Mouse (Mus musculus) G1E (cell line): ENCODE results near the gene Apbb1ip. TPM values are rescaled to one million over a fixed set of nuclear protein-coding genes. Genes with fewer than 3 reads are reported as not detected.

Experiments
- ATAC-seq: 2 replicates; pipeline ENCODE4 v1.8.0; 2016; ENCODE audit warnings: mild to moderate bottlenecking; ENCODE audit not compliant: insufficient number of reproducible peaks, poor library complexity, low FRiP score, severe bottlenecking; ENCODE audit errors: extremely low read depth
- DNase-seq: peaks from one replicate; pipeline ENCODE4 v3.0.0; 2012; ENCODE audit warnings: low spot score
- H3K27me3 ChIP-seq: 2 replicates; pipeline ENCODE4 v1.6.1; 2012; ENCODE audit warnings: mild to moderate bottlenecking, low read length, inconsistent platforms; ENCODE audit not compliant: insufficient read depth
- H3K36me3 ChIP-seq: replicated peaks from 2 replicates; pipeline ENCODE3; 2012; ENCODE audit warnings: mild to moderate bottlenecking, inconsistent platforms
- H3K4me1 ChIP-seq: 2 replicates; pipeline ENCODE4 v1.6.1; 2012; ENCODE audit warnings: low read depth, low read length, inconsistent platforms, mixed read lengths; ENCODE audit not compliant: insufficient read depth
- H3K4me3 ChIP-seq: 2 replicates; pipeline ENCODE4 v1.5.1; 2012; ENCODE audit warnings: low read depth, mild to moderate bottlenecking, inconsistent platforms, low read length, moderate library complexity, mixed read lengths
- H3K9me3 ChIP-seq: replicated peaks from 2 replicates; pipeline ENCODE4 v1.6.1; 2012; ENCODE audit warnings: inconsistent platforms
- CTCF ChIP-seq: IDR thresholded peaks from 2 replicates; pipeline ENCODE4 v1.5.1; 2012; ENCODE audit warnings: low read depth, low read length, inconsistent platforms, mixed read lengths
- GATA1 ChIP-seq: IDR thresholded peaks from 2 replicates; pipeline ENCODE4 v1.6.1; 2012; ENCODE audit warnings: borderline replicate concordance, low read length, inconsistent platforms, mixed read lengths
- GATA2 ChIP-seq: IDR thresholded peaks from 2 replicates; pipeline ENCODE4 v1.6.1; 2012; ENCODE audit warnings: low read depth, low read length, inconsistent platforms, borderline replicate concordance
- POLR2AphosphoS5 ChIP-seq: IDR thresholded peaks from 2 replicates; pipeline ENCODE4 v1.6.1; 2012; ENCODE audit warnings: low read depth, low read length, inconsistent platforms; ENCODE audit not compliant: insufficient replicate concordance
- TAL1 ChIP-seq: conservative IDR thresholded peaks from 2 replicates; pipeline ENCODE4 v1.6.1; 2012; ENCODE audit warnings: low read depth, low read length, inconsistent platforms, mixed read lengths
- polyA plus RNA-seq: library from polyadenylated mRNA; stranded (reverse); fragments of >175 nt; gene quantifications from 2 replicates; pipeline ENCODE4 v1.2.3, GENCODE M21; 2012
- total RNA-seq, 2 experiments: library from RNA; stranded (forward) in 1 of 2; stranded (reverse) in 1 of 2; fragments of 200-1000 nt in 1 of 2; fragments of >200 nt in 1 of 2; fragmentation: Nextera tagmentation in 1 of 2; gene quantifications; 2 replicates each; pipeline ENCODE4 v1.2.3; 2014 to 2017

Gene Apbb1ip
- total and polyA plus RNA-seq, 3 experiments: 13.6 to 87.0 (median 78.2) TPM

- ATAC-seq (no peak), DNase-seq (no peak)
- TF ChIP-seq GATA1 (no peak), CTCF (no peak), TAL1 (no peak), GATA2 (no peak), POLR2AphosphoS5 (no peak)
- no peak overlapping the region for H3K4me3 ChIP-seq
- no peaks in the 10 kb centered on the region for H3K36me3 ChIP-seq
- no peaks in the 10 kb centered on the region for H3K9me3 ChIP-seq
- H3K4me1 ChIP-seq: peaks cover 38% of the 10 kb centered on the region
- H3K27me3 ChIP-seq: peaks cover 3% of the 10 kb centered on the region; the same call in 1 of the 2 replicates
These were observed 2.6 kb upstream of the Apbb1ip start for GRCm38 (mm10) chr2:22771311-22771710.

GRCm38 (mm10) chr2:22774181-22774751, 372 bp downstream of the Apbb1ip start:
- peak; percentile 78 for DNase-seq

GRCm38 (mm10) chr2:22775213-22775612, 1.3 kb downstream of the Apbb1ip start:
- peaks cover 63% of the 10 kb centered on the region for H3K4me1 ChIP-seq

More at GRCm38 (mm10) chr2:22774181-22774751, 372 bp downstream of the Apbb1ip start:
- TF ChIP-seq GATA1 (no peak), CTCF (no peak), TAL1 (no peak), GATA2 (no peak)
- peaks cover 13% of the 10 kb centered on the region for H3K36me3 ChIP-seq
- H3K9me3 ChIP-seq: no peaks in the 10 kb centered on the region
- H3K27me3 ChIP-seq: no peaks in the 10 kb centered on the region
- peak; percentile 90 for ATAC-seq
- peak overlapping the region; percentile 86 for H3K4me3 ChIP-seq
- peaks cover 56% of the 10 kb centered on the region for H3K4me1 ChIP-seq

GRCm38 (mm10) chr2:22775681-22776080, 1.8 kb downstream of the Apbb1ip start:
- TF ChIP-seq CTCF: no peak
- no peak for TF ChIP-seq GATA2
- no peak for TF ChIP-seq TAL1
- TF ChIP-seq POLR2AphosphoS5: no peak
- no peak for TF ChIP-seq GATA1
- DNase-seq (no peak), ATAC-seq (no peak)
- no peaks in the 10 kb centered on the region for H3K9me3 ChIP-seq
- peaks cover 64% of the 10 kb centered on the region for H3K4me1 ChIP-seq
- peaks cover 20% of the 10 kb centered on the region for H3K36me3 ChIP-seq
- H3K4me3 ChIP-seq: peak overlapping the region; percentile 86
- H3K27me3 ChIP-seq: no peaks in the 10 kb centered on the region

More at GRCm38 (mm10) chr2:22775213-22775612, 1.3 kb downstream of the Apbb1ip start:
- Histone ChIP-seq H3K4me3 (peak overlapping the region; percentile 86), H3K9me3 (no peaks in the 10 kb centered on the region), H3K36me3 (peaks cover 20% of the 10 kb centered on the region), H3K27me3 (no peaks in the 10 kb centered on the region)
- TF ChIP-seq GATA2 (no peak), CTCF (no peak), GATA1 (no peak), TAL1 (no peak), POLR2AphosphoS5 (no peak)
- no peak for DNase-seq
- ATAC-seq: no peak

GRCm38 (mm10) chr2:22776568-22777230, 2.8 kb downstream of the Apbb1ip start:
- peak overlapping the region; percentile 57; the same call in 1 of the 2 replicates for H3K4me3 ChIP-seq
- TF ChIP-seq CTCF (no peak), GATA2 (no peak), POLR2AphosphoS5 (no peak), GATA1 (no peak), TAL1 (no peak)
- peaks cover 23% of the 10 kb centered on the region for H3K36me3 ChIP-seq
- no peaks in the 10 kb centered on the region for H3K9me3 ChIP-seq
- peaks cover 69% of the 10 kb centered on the region for H3K4me1 ChIP-seq
- ATAC-seq (no peak), DNase-seq (no peak)
- no peaks in the 10 kb centered on the region for H3K27me3 ChIP-seq

- ATAC-seq (no peak), DNase-seq (no peak)
- H3K9me3 ChIP-seq: no peaks in the 10 kb centered on the region
- H3K4me1 ChIP-seq: peaks cover 73% of the 10 kb centered on the region
- H3K4me3 ChIP-seq: peak overlapping the region; percentile 33; the same call in 1 of the 2 replicates
- no peak for TF ChIP-seq GATA2
- no peak for TF ChIP-seq TAL1
- no peak for TF ChIP-seq POLR2AphosphoS5
- TF ChIP-seq CTCF: no peak
- no peak for TF ChIP-seq GATA1
- peaks cover 23% of the 10 kb centered on the region for H3K36me3 ChIP-seq
- no peaks in the 10 kb centered on the region for H3K27me3 ChIP-seq
These were observed 3.9 kb downstream of the Apbb1ip start for GRCm38 (mm10) chr2:22777757-22778156.
